Mouse (Mus musculus): Measurements from ENCODE around the gene Vinac1. TPM values are rescaled to one million over a fixed set of nuclear protein-coding genes. Genes with fewer than 3 reads are reported as not detected.

Vinac1 gene
- polyA plus RNA-seq, 1 experiment from 2014 or later: not detected

DNA sequence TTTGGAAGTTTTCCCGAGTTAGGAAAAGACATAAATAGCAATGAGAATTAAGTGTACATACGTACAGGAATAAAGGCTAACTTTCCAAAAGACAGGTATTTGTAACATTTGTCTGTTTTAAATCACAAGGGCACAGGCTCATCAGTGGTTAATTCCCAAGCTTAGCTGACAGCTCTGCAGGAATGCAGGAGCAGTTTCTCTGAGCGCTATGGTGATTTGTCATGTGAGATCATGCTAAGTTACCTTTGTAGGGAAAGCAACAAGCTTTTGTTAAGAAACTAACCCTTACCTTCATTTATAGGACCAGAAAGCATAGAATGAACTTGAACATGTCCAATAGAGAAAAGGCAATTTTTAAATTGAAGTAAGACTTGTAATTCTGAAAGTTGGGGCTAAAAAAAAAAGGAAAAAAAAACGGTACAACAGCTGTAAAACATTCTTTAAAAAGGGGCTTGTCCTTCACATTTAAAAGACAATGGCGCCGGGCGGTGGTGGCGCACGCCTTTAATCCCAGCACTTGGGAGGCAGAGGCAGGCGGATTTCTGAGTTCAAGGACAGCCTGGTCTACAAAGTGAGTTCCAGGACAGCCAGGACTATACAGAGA lies 13.6 kb upstream of the Vinac1 start:
- DNase-seq (ENCODE audit: low spot score): no peak
- H3K36me3 ChIP-seq: no peaks in the 10 kb centered on the region
- WGBS: 79% methylated on average over 10 of the region's 10 CpGs
- no peaks in the 10 kb centered on the region for H3K9me3 ChIP-seq (replicated peaks)
- peaks cover 14% of the 10 kb centered on the region for H3K4me1 ChIP-seq
- no peak overlapping the region for H3K27ac ChIP-seq
- H3K27me3 ChIP-seq (ENCODE audit: low read depth, poor library complexity, severe bottlenecking): no peaks in the 10 kb centered on the region
- H3K4me3 ChIP-seq: no peak overlapping the region

- Histone ChIP-seq H3K27me3 (ENCODE audit: low read depth, poor library complexity, severe bottlenecking) (no peaks in the 10 kb centered on the region), H3K27ac (no peak overlapping the region), H3K9me3 (replicated peaks) (no peaks in the 10 kb centered on the region), H3K4me3 (no peak overlapping the region), H3K36me3 (no peaks in the 10 kb centered on the region), H3K4me1 (no peaks in the 10 kb centered on the region)
- DNase-seq (ENCODE audit: low spot score): no peak
- WGBS: 93% methylated on average over 6 of the region's 6 CpGs
Measured at GRCm38 (mm10) chr2:129057920-129058361, 10.0 kb upstream of the Vinac1 start.

- Histone ChIP-seq H3K4me1 (no peaks in the 10 kb centered on the region), H3K27me3 (ENCODE audit: low read depth, poor library complexity, severe bottlenecking) (no peaks in the 10 kb centered on the region), H3K27ac (no peak overlapping the region), H3K36me3 (no peaks in the 10 kb centered on the region), H3K9me3 (replicated peaks) (no peaks in the 10 kb centered on the region), H3K4me3 (no peak overlapping the region)
- DNase-seq (ENCODE audit: low spot score): no peak
- WGBS: 97% methylated on average over 8 of the region's 8 CpGs
Measured at GRCm38 (mm10) chr2:129057256-129057655, 9.3 kb upstream of the Vinac1 start.

GRCm38 (mm10) chr2:129056597-129056996 lies 8.6 kb upstream of the Vinac1 start:
- Histone ChIP-seq H3K27me3 (ENCODE audit: low read depth, poor library complexity, severe bottlenecking) (no peaks in the 10 kb centered on the region), H3K27ac (no peak overlapping the region), H3K4me3 (no peak overlapping the region), H3K36me3 (no peaks in the 10 kb centered on the region), H3K4me1 (no peaks in the 10 kb centered on the region), H3K9me3 (replicated peaks) (no peaks in the 10 kb centered on the region)
- DNase-seq (ENCODE audit: low spot score): no peak
- 49% methylated on average over 9 of the region's 9 CpGs for WGBS

DNA sequence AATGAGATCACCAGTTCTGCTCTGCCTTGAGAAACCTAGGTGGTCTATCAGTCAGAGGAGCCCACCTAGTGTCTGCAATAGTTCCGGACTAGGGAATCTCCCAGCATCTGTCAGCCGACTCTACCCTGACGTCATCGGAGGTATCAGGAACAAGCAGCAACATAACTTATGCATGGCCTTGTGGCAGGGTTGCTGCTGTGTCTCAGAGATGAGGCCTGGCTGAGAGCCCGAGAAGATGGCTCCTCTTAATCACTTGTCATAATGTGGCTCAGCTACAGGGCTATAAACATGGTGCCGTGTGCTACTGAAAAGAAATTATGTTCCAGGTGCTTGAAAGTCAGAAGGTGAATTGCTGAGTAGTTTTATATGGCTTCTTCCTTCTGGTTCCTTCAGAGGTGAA lies 7.8 kb upstream of the Vinac1 start:
- H3K36me3 ChIP-seq: no peaks in the 10 kb centered on the region
- H3K9me3 ChIP-seq (replicated peaks): no peaks in the 10 kb centered on the region
- H3K27ac ChIP-seq: no peak overlapping the region
- no peaks in the 10 kb centered on the region for H3K4me1 ChIP-seq
- DNase-seq (ENCODE audit: low spot score): no peak
- WGBS: 93% methylated on average over 6 of the region's 6 CpGs
- no peak overlapping the region for H3K4me3 ChIP-seq
- H3K27me3 ChIP-seq (ENCODE audit: low read depth, poor library complexity, severe bottlenecking): no peaks in the 10 kb centered on the region

GRCm38 (mm10) chr2:129052451-129052983 lies 4.5 kb upstream of the Vinac1 start:
- H3K27me3 ChIP-seq (ENCODE audit: low read depth, poor library complexity, severe bottlenecking): no peaks in the 10 kb centered on the region
- H3K4me3 ChIP-seq: no peak overlapping the region
- DNase-seq (ENCODE audit: low spot score): no peak
- H3K9me3 ChIP-seq (replicated peaks): no peaks in the 10 kb centered on the region
- no peaks in the 10 kb centered on the region for H3K4me1 ChIP-seq
- no peak overlapping the region for H3K27ac ChIP-seq
- WGBS: 78% methylated on average over 4 of the region's 4 CpGs
- H3K36me3 ChIP-seq: no peaks in the 10 kb centered on the region

GRCm38 (mm10) chr2:129046846-129047196 lies 1.2 kb downstream of the Vinac1 start:
- H3K4me1 ChIP-seq: no peaks in the 10 kb centered on the region
- H3K27me3 ChIP-seq (ENCODE audit: low read depth, poor library complexity, severe bottlenecking): peaks cover 8% of the 10 kb centered on the region; the same call in 1 of the 2 replicates
- no peaks in the 10 kb centered on the region for H3K36me3 ChIP-seq
- WGBS: 87% methylated on average over 4 of the region's 4 CpGs
- no peak overlapping the region for H3K4me3 ChIP-seq
- no peak for DNase-seq (ENCODE audit: low spot score)
- H3K9me3 ChIP-seq (replicated peaks): no peaks in the 10 kb centered on the region
- H3K27ac ChIP-seq: no peak overlapping the region

GRCm38 (mm10) chr2:129046172-129046845 lies 1.7 kb downstream of the Vinac1 start:
- 81% methylated on average over 6 of the region's 6 CpGs for WGBS
- Histone ChIP-seq H3K4me3 (no peak overlapping the region), H3K4me1 (no peaks in the 10 kb centered on the region), H3K36me3 (no peaks in the 10 kb centered on the region), H3K27me3 (ENCODE audit: low read depth, poor library complexity, severe bottlenecking) (peaks cover 11% of the 10 kb centered on the region), H3K27ac (no peak overlapping the region), H3K9me3 (replicated peaks) (no peaks in the 10 kb centered on the region)
- DNase-seq (ENCODE audit: low spot score): no peak

GRCm38 (mm10) chr2:129040567-129040966 lies 7.4 kb downstream of the Vinac1 start:
- Histone ChIP-seq H3K27me3 (ENCODE audit: low read depth, poor library complexity, severe bottlenecking) (peaks cover 63% of the 10 kb centered on the region), H3K4me1 (peaks cover 13% of the 10 kb centered on the region), H3K4me3 (no peak overlapping the region), H3K27ac (no peak overlapping the region), H3K9me3 (replicated peaks) (no peaks in the 10 kb centered on the region), H3K36me3 (no peaks in the 10 kb centered on the region)
- no peak for DNase-seq (ENCODE audit: low spot score)
- 32% methylated on average over 6 of the region's 6 CpGs for WGBS

DNA sequence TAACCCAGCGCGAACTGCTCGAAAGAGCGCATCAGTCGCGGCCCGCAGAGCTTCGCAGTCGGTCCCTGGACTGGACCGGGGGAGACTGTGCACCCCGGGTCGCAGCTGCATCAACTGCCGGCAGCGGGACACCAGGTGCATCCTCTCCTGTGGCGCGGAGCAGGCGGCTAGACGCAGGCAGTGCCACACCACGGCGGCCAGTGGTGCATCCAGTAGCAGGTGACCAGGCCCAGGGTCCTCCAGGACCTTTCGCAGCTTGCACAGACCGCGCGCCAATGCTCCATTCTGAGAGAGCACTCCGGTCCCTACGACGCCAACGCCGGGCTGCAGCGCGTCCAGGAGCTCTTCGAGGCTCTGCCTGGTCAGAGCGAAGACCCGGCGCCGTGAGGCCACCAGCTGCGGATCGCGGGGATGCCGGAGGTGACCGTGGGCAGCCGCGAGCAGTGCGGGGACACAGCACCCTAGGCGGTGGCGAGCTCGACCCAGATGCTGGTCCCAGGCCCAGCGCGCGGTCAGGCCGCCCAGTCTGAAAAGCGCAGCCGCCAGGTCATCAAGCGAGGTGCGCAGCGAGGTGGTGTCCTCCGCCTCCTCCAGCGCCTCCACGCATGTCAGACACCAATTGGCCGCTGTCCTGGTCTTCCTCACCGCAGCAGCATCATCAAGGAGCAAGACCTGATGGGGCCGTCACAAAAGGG lies 8.9 kb downstream of the Vinac1 start:
- no peaks in the 10 kb centered on the region for H3K9me3 ChIP-seq (replicated peaks)
- peaks cover 13% of the 10 kb centered on the region for H3K4me1 ChIP-seq
- H3K4me3 ChIP-seq: peak overlapping the region; percentile 57
- WGBS: 3% methylated on average over 62 of the region's 62 CpGs
- peaks cover 63% of the 10 kb centered on the region for H3K27me3 ChIP-seq (ENCODE audit: low read depth, poor library complexity, severe bottlenecking)
- H3K36me3 ChIP-seq: no peaks in the 10 kb centered on the region
- H3K27ac ChIP-seq: peak overlapping the region; percentile 56
- DNase-seq (ENCODE audit: low spot score): peak; percentile 71

DNA sequence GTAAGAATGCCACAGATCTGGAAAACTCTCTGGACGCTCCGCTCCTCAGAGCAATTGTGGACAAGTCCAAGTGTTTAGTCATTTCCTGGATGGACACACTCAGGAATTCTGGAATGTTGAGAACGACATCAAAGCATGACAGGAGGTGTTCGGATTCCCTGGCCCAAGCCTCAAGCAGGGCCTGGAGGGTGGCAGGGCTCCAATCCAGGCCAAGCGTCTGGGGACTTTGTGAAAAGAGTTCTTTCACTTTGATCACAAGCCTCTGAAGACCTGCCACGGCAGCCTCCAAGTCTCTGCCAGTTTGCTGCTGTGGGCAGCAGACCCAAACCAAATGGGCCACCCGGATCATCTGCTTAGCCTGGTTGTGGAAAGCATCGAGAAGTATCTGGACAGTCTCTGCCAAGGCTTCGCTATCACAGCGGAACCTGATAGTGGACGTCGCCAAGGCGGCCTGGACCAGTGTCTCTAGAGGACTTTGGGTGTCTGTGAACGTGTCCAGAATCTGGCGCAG lies 9.5 kb downstream of the Vinac1 start:
- Histone ChIP-seq H3K4me1 (peaks cover 13% of the 10 kb centered on the region), H3K27me3 (ENCODE audit: low read depth, poor library complexity, severe bottlenecking) (peaks cover 63% of the 10 kb centered on the region), H3K9me3 (replicated peaks) (no peaks in the 10 kb centered on the region), H3K27ac (0 out of 2 replicates have a peak overlapping the region, but pooled peaks have one; percentile 56), H3K36me3 (no peaks in the 10 kb centered on the region), H3K4me3 (peak overlapping the region; percentile 57)
- 33% methylated on average over 15 of the region's 15 CpGs for WGBS
- DNase-seq (ENCODE audit: low spot score): no peak

- Histone ChIP-seq H3K27ac (no peak overlapping the region), H3K9me3 (replicated peaks) (no peaks in the 10 kb centered on the region), H3K36me3 (no peaks in the 10 kb centered on the region), H3K4me3 (no peak overlapping the region), H3K27me3 (ENCODE audit: low read depth, poor library complexity, severe bottlenecking) (peaks cover 43% of the 10 kb centered on the region), H3K4me1 (peaks cover 13% of the 10 kb centered on the region)
- 84% methylated on average over 5 of the region's 5 CpGs for WGBS
- no peak for DNase-seq (ENCODE audit: low spot score)
Measured at GRCm38 (mm10) chr2:129035381-129035780, 12.6 kb downstream of the Vinac1 start.

DNA sequence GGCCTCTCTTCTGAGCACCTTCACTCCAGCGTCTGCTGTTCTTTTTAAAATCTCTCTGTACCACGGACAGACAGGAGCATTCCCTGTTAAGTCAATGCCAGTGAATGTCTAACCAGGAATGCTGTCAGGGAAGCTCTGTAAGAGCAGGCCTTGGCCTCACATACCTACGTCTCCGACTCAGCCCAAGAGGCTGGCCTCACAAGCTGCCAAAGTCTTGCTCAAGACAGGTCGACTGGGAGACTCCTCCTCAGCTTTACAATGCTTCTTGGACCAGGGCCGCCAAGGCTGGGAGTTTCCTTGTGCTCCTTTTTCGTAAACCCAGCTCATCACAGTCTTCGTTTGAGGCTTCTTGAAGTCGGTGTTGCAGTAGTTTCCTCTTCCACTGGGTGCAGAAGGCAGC lies 23.2 kb downstream of the Vinac1 start:
- Histone ChIP-seq H3K9me3 (replicated peaks) (no peaks in the 10 kb centered on the region), H3K27ac (no peak overlapping the region), H3K4me1 (no peaks in the 10 kb centered on the region), H3K27me3 (ENCODE audit: low read depth, poor library complexity, severe bottlenecking) (no peaks in the 10 kb centered on the region), H3K36me3 (no peaks in the 10 kb centered on the region), H3K4me3 (no peak overlapping the region)
- WGBS: 75% methylated on average over 9 of the region's 9 CpGs
- no peak for DNase-seq (ENCODE audit: low spot score)
